Mouse (Mus musculus): Measurements from ENCODE around the gene Dgkb. TPM values are rescaled to one million over a fixed set of nuclear protein-coding genes. Genes with fewer than 3 reads are reported as not detected.

Dgkb gene
- polyA plus RNA-seq, 1 experiment from 2014 or later, result 0.78 TPM

- Histone ChIP-seq H3K27ac (no peak overlapping the region), H3K4me2 (ENCODE audit: low read length) (no peak overlapping the region), H3K4me3 (replicated peaks; ENCODE audit: low read depth, low read length) (no peak overlapping the region), H3K9ac (ENCODE audit: low read depth, low read length) (no peak overlapping the region), H3K9me3 (replicated peaks; ENCODE audit: low read length) (no peaks in the 10 kb centered on the region), H3K27me3 (ENCODE audit: insufficient read depth, low read length) (no peaks in the 10 kb centered on the region), H3K4me1 (replicated peaks; ENCODE audit: insufficient read depth, low read length) (no peaks in the 10 kb centered on the region), H3K36me3 (ENCODE audit: insufficient read depth, low read length) (no peaks in the 10 kb centered on the region)
- DNase-seq (ENCODE audit: low spot score) (no peak), ATAC-seq (replicated peaks; ENCODE audit: low FRiP score, low read depth) (no peak)
- no peak for TF ChIP-seq CTCF (IDR thresholded peaks at IDR 0.05; ENCODE audit: low read depth)
- 79% methylated on average over 1 of the region's 1 CpGs for WGBS
These were observed 170.6 kb downstream of the Dgkb start for GRCm38 (mm10) chr12:37988066-37988591.

- DNase-seq (ENCODE audit: low spot score) (no peak), ATAC-seq (replicated peaks; ENCODE audit: low FRiP score, low read depth) (no peak)
- H3K27ac ChIP-seq, result no peak overlapping the region
- H3K4me1 ChIP-seq (replicated peaks; ENCODE audit: insufficient read depth, low read length), result no peaks in the 10 kb centered on the region
- no peaks in the 10 kb centered on the region for H3K36me3 ChIP-seq (ENCODE audit: insufficient read depth, low read length)
- H3K4me3 ChIP-seq (replicated peaks; ENCODE audit: low read depth, low read length), result no peak overlapping the region
- no peak overlapping the region for H3K9ac ChIP-seq (ENCODE audit: low read depth, low read length)
- 92% methylated on average over 1 of the region's 1 CpGs for WGBS
- TF ChIP-seq CTCF (IDR thresholded peaks at IDR 0.05; ENCODE audit: low read depth), result no peak
- H3K27me3 ChIP-seq (ENCODE audit: insufficient read depth, low read length), result no peaks in the 10 kb centered on the region
- no peak overlapping the region for H3K4me2 ChIP-seq (ENCODE audit: low read length)
- H3K9me3 ChIP-seq (replicated peaks; ENCODE audit: low read length), result no peaks in the 10 kb centered on the region
These were observed 175.7 kb downstream of the Dgkb start for GRCm38 (mm10) chr12:37993221-37993620.

- Histone ChIP-seq H3K9ac (ENCODE audit: low read depth, low read length) (no peak overlapping the region), H3K4me1 (replicated peaks; ENCODE audit: insufficient read depth, low read length) (no peaks in the 10 kb centered on the region), H3K9me3 (replicated peaks; ENCODE audit: low read length) (no peaks in the 10 kb centered on the region), H3K27me3 (ENCODE audit: insufficient read depth, low read length) (no peaks in the 10 kb centered on the region), H3K36me3 (ENCODE audit: insufficient read depth, low read length) (no peaks in the 10 kb centered on the region), H3K4me2 (ENCODE audit: low read length) (no peak overlapping the region), H3K4me3 (replicated peaks; ENCODE audit: low read depth, low read length) (no peak overlapping the region), H3K27ac (no peak overlapping the region)
- TF ChIP-seq CTCF (IDR thresholded peaks at IDR 0.05; ENCODE audit: low read depth), result no peak
- 72% methylated on average over 6 of the region's 6 CpGs for whole genome bisulfite sequencing
- ATAC-seq (replicated peaks; ENCODE audit: low FRiP score, low read depth) (no peak), DNase-seq (ENCODE audit: low spot score) (peak; percentile 18)
These were observed 179.0 kb downstream of the Dgkb start for GRCm38 (mm10) chr12:37996417-37996946.

GRCm38 (mm10) chr12:38017674-38018073 is 200.1 kb downstream of the Dgkb start:
- H3K4me2 ChIP-seq (ENCODE audit: low read length), result no peak overlapping the region
- ATAC-seq (replicated peaks; ENCODE audit: low FRiP score, low read depth), result no peak
- WGBS, result 77% methylated on average over 4 of the region's 4 CpGs
- H3K27me3 ChIP-seq (ENCODE audit: insufficient read depth, low read length), result no peaks in the 10 kb centered on the region
- H3K27ac ChIP-seq, result no peak overlapping the region
- H3K9me3 ChIP-seq (replicated peaks; ENCODE audit: low read length), result no peaks in the 10 kb centered on the region
- H3K36me3 ChIP-seq (ENCODE audit: insufficient read depth, low read length), result no peaks in the 10 kb centered on the region
- no peak overlapping the region for H3K4me3 ChIP-seq (replicated peaks; ENCODE audit: low read depth, low read length)
- no peaks in the 10 kb centered on the region for H3K4me1 ChIP-seq (replicated peaks; ENCODE audit: insufficient read depth, low read length)
- H3K9ac ChIP-seq (ENCODE audit: low read depth, low read length), result no peak overlapping the region
- no peak for TF ChIP-seq CTCF (IDR thresholded peaks at IDR 0.05; ENCODE audit: low read depth)
- no peak for DNase-seq (ENCODE audit: low spot score)

- no peak overlapping the region for H3K4me2 ChIP-seq (ENCODE audit: low read length)
- H3K9ac ChIP-seq (ENCODE audit: low read depth, low read length), result no peak overlapping the region
- no peak for DNase-seq (ENCODE audit: low spot score)
- no peak overlapping the region for H3K4me3 ChIP-seq (replicated peaks; ENCODE audit: low read depth, low read length)
- no peak for TF ChIP-seq CTCF (IDR thresholded peaks at IDR 0.05; ENCODE audit: low read depth)
- 88% methylated on average over 5 of the region's 5 CpGs for WGBS
- H3K27me3 ChIP-seq (ENCODE audit: insufficient read depth, low read length), result no peaks in the 10 kb centered on the region
- no peaks in the 10 kb centered on the region for H3K9me3 ChIP-seq (replicated peaks; ENCODE audit: low read length)
- H3K27ac ChIP-seq, result no peak overlapping the region
- H3K36me3 ChIP-seq (ENCODE audit: insufficient read depth, low read length), result no peaks in the 10 kb centered on the region
- ATAC-seq (replicated peaks; ENCODE audit: low FRiP score, low read depth), result no peak
- H3K4me1 ChIP-seq (replicated peaks; ENCODE audit: insufficient read depth, low read length), result no peaks in the 10 kb centered on the region
These were observed 229.7 kb downstream of the Dgkb start for GRCm38 (mm10) chr12:38047256-38047655.

GRCm38 (mm10) chr12:38088224-38088623 is 270.7 kb downstream of the Dgkb start:
- WGBS, result 72% methylated on average over 3 of the region's 3 CpGs
- no peaks in the 10 kb centered on the region for H3K4me1 ChIP-seq (replicated peaks; ENCODE audit: insufficient read depth, low read length)
- ATAC-seq (replicated peaks; ENCODE audit: low FRiP score, low read depth) (no peak), DNase-seq (ENCODE audit: low spot score) (no peak)
- H3K36me3 ChIP-seq (ENCODE audit: insufficient read depth, low read length), result no peaks in the 10 kb centered on the region
- H3K9me3 ChIP-seq (replicated peaks; ENCODE audit: low read length), result no peaks in the 10 kb centered on the region
- no peak overlapping the region for H3K4me2 ChIP-seq (ENCODE audit: low read length)
- H3K9ac ChIP-seq (ENCODE audit: low read depth, low read length), result no peak overlapping the region
- H3K4me3 ChIP-seq (replicated peaks; ENCODE audit: low read depth, low read length), result no peak overlapping the region
- no peak for TF ChIP-seq CTCF (IDR thresholded peaks at IDR 0.05; ENCODE audit: low read depth)
- no peaks in the 10 kb centered on the region for H3K27me3 ChIP-seq (ENCODE audit: insufficient read depth, low read length)
- no peak overlapping the region for H3K27ac ChIP-seq

GRCm38 (mm10) chr12:38111928-38112327 is 294.4 kb downstream of the Dgkb start:
- no peak overlapping the region for H3K9ac ChIP-seq (ENCODE audit: low read depth, low read length)
- no peaks in the 10 kb centered on the region for H3K4me1 ChIP-seq (replicated peaks; ENCODE audit: insufficient read depth, low read length)
- DNase-seq (ENCODE audit: low spot score) (peak; percentile 20), ATAC-seq (replicated peaks; ENCODE audit: low FRiP score, low read depth) (no peak)
- no peaks in the 10 kb centered on the region for H3K9me3 ChIP-seq (replicated peaks; ENCODE audit: low read length)
- no peak overlapping the region for H3K4me3 ChIP-seq (replicated peaks; ENCODE audit: low read depth, low read length)
- no peak overlapping the region for H3K4me2 ChIP-seq (ENCODE audit: low read length)
- no peak overlapping the region for H3K27ac ChIP-seq
- no peaks in the 10 kb centered on the region for H3K27me3 ChIP-seq (ENCODE audit: insufficient read depth, low read length)
- whole genome bisulfite sequencing, result 20% methylated on average over 3 of the region's 3 CpGs
- no peaks in the 10 kb centered on the region for H3K36me3 ChIP-seq (ENCODE audit: insufficient read depth, low read length)
- TF ChIP-seq CTCF (IDR thresholded peaks at IDR 0.05; ENCODE audit: low read depth), result no peak
